Mouse (Mus musculus) embryonic facial prominence, embryonic 10.5 days (tissue): ENCODE data around the gene Pi4k2b. TPM values are rescaled to one million over a fixed set of nuclear protein-coding genes. Genes with fewer than 3 reads are reported as not detected.

ENCODE experiments used
- DNase-seq: peaks from one replicate; pipeline ENCODE4 v3.0.0-alpha.2; 2017; ENCODE audit warnings: low spot score
- H3K27ac ChIP-seq: fragments of 300-500 bp; sonication (generic); replicated peaks from 2 replicates; pipeline ENCODE4 v1.5.1; 2016; ENCODE audit warnings: mild to moderate bottlenecking
- H3K27me3 ChIP-seq: fragments of 300-500 bp; sonication (generic); replicated peaks from 2 replicates; pipeline ENCODE4 v1.6.1; 2016; ENCODE audit warnings: low read depth, mild to moderate bottlenecking; ENCODE audit not compliant: poor library complexity, severe bottlenecking
- H3K36me3 ChIP-seq: fragments of 300-500 bp; sonication (generic); replicated peaks from 2 replicates; pipeline ENCODE4 v1.6.1; 2016; ENCODE audit warnings: mild to moderate bottlenecking, moderate library complexity
- H3K4me1 ChIP-seq: fragments of 300-500 bp; sonication (generic); 2 replicates; pipeline ENCODE4 v1.6.1; 2016
- H3K4me3 ChIP-seq: fragments of 300-500 bp; sonication (generic); 2 replicates; pipeline ENCODE4 v1.5.1; 2016; ENCODE audit warnings: mild to moderate bottlenecking, moderate library complexity
- H3K9me3 ChIP-seq: fragments of 300-500 bp; sonication (generic); 2 replicates; pipeline ENCODE4 v1.6.1; 2016; ENCODE audit warnings: mild to moderate bottlenecking
- WGBS: fragments of 180-500 bp; shearing (Covaris S2); methylation state at CpG from one replicate; pipeline ENCODE4 v1.1.7; 2016; 5-methylcytosine and 5-hydroxymethylcytosine counted together
- polyA plus RNA-seq: library from polyadenylated mRNA; unstranded; fragments of >200 nt; fragmentation: Nextera tagmentation; extraction: Ambion mirVana; gene quantifications from 2 replicates; pipeline ENCODE4 v1.2.1, GENCODE M21; 2016

Pi4k2b gene
- polyA plus RNA-seq, 1 experiment from 2014 or later, result 16.5 TPM

- no peak overlapping the region for H3K27ac ChIP-seq
- 79% methylated on average over 2 of the region's 2 CpGs for WGBS
- no peak for DNase-seq
- peak overlapping the region; percentile 84 for H3K4me3 ChIP-seq
- peaks cover 26% of the 10 kb centered on the region for H3K36me3 ChIP-seq
- H3K9me3 ChIP-seq, result no peaks in the 10 kb centered on the region
- H3K27me3 ChIP-seq, result no peaks in the 10 kb centered on the region
- peaks cover 3% of the 10 kb centered on the region; the same call in 1 of the 2 replicates for H3K4me1 ChIP-seq
Observed at GRCm38 (mm10) chr5:52783957-52784356, 42.6 kb downstream of the Pi4k2b start.

- peaks cover 7% of the 10 kb centered on the region for H3K4me1 ChIP-seq
- 88% methylated on average over 7 of the region's 7 CpGs for WGBS
- H3K27me3 ChIP-seq, result no peaks in the 10 kb centered on the region
- no peak overlapping the region for H3K4me3 ChIP-seq
- H3K27ac ChIP-seq, result no peak overlapping the region
- H3K36me3 ChIP-seq, result peaks cover 41% of the 10 kb centered on the region
- H3K9me3 ChIP-seq, result no peaks in the 10 kb centered on the region
- DNase-seq, result no peak
Observed at GRCm38 (mm10) chr5:52786556-52787322, 45.4 kb downstream of the Pi4k2b start.

- DNase-seq, result no peak
- peaks cover 4% of the 10 kb centered on the region; the same call in 1 of the 2 replicates for H3K4me1 ChIP-seq
- H3K36me3 ChIP-seq, result peaks cover 54% of the 10 kb centered on the region
- no peaks in the 10 kb centered on the region for H3K27me3 ChIP-seq
- no peak overlapping the region for H3K27ac ChIP-seq
- no peak overlapping the region for H3K4me3 ChIP-seq
- WGBS, result 96% methylated on average over 9 of the region's 9 CpGs
- no peaks in the 10 kb centered on the region for H3K9me3 ChIP-seq
Observed at GRCm38 (mm10) chr5:52793230-52793629, 51.9 kb downstream of the Pi4k2b start.

GRCm38 (mm10) chr5:52794109-52794508 is 52.7 kb downstream of the Pi4k2b start:
- WGBS, result 93% methylated on average over 9 of the region's 9 CpGs

GRCm38 (mm10) chr5:52799274-52799985 is 58.1 kb downstream of the Pi4k2b start:
- Histone ChIP-seq H3K36me3 (peaks cover 72% of the 10 kb centered on the region), H3K27me3 (no peaks in the 10 kb centered on the region)
- 92% methylated on average over 12 of the region's 12 CpGs for WGBS

More at GRCm38 (mm10) chr5:52794109-52794508, 52.7 kb downstream of the Pi4k2b start:
- no peaks in the 10 kb centered on the region for H3K9me3 ChIP-seq
- H3K27me3 ChIP-seq, result no peaks in the 10 kb centered on the region
- no peak for DNase-seq
- H3K36me3 ChIP-seq, result peaks cover 56% of the 10 kb centered on the region
- H3K27ac ChIP-seq, result no peak overlapping the region
- H3K4me1 ChIP-seq, result peaks cover 4% of the 10 kb centered on the region; the same call in 1 of the 2 replicates
- H3K4me3 ChIP-seq, result no peak overlapping the region

GRCm38 (mm10) chr5:52805801-52806200 is 64.4 kb downstream of the Pi4k2b start:
- H3K9me3 ChIP-seq, result no peaks in the 10 kb centered on the region
- peaks cover 71% of the 10 kb centered on the region for H3K36me3 ChIP-seq
- WGBS, result 78% methylated on average over 4 of the region's 4 CpGs
- no peaks in the 10 kb centered on the region for H3K27me3 ChIP-seq
- no peak for DNase-seq
- no peak overlapping the region for H3K4me3 ChIP-seq
- peaks cover 6% of the 10 kb centered on the region; the same call in 1 of the 2 replicates for H3K4me1 ChIP-seq
- no peak overlapping the region for H3K27ac ChIP-seq

More at GRCm38 (mm10) chr5:52799274-52799985, 58.1 kb downstream of the Pi4k2b start:
- H3K9me3 ChIP-seq, result no peaks in the 10 kb centered on the region
- no peak for DNase-seq
- no peak overlapping the region for H3K4me3 ChIP-seq
- H3K4me1 ChIP-seq, result no peaks in the 10 kb centered on the region
- H3K27ac ChIP-seq, result no peak overlapping the region

- WGBS, result 84% methylated on average over 8 of the region's 8 CpGs
- H3K36me3 ChIP-seq, result peaks cover 75% of the 10 kb centered on the region
- no peak for DNase-seq
- H3K9me3 ChIP-seq, result no peaks in the 10 kb centered on the region
- H3K27ac ChIP-seq, result no peak overlapping the region
- H3K4me1 ChIP-seq, result peaks cover 6% of the 10 kb centered on the region; the same call in 1 of the 2 replicates
- no peak overlapping the region for H3K4me3 ChIP-seq
- H3K27me3 ChIP-seq, result no peaks in the 10 kb centered on the region
Observed at GRCm38 (mm10) chr5:52806349-52806748, 65.0 kb downstream of the Pi4k2b start.

- WGBS, result 83% methylated on average over 7 of the region's 7 CpGs
- no peak for DNase-seq
- Histone ChIP-seq H3K4me1 (peaks cover 6% of the 10 kb centered on the region; the same call in 1 of the 2 replicates), H3K9me3 (no peaks in the 10 kb centered on the region), H3K27ac (no peak overlapping the region), H3K27me3 (no peaks in the 10 kb centered on the region), H3K36me3 (peaks cover 72% of the 10 kb centered on the region), H3K4me3 (no peak overlapping the region)
Observed at GRCm38 (mm10) chr5:52807030-52807429, 65.7 kb downstream of the Pi4k2b start.

- 93% methylated on average over 6 of the region's 6 CpGs for WGBS
- Histone ChIP-seq H3K27ac (no peak overlapping the region), H3K4me3 (no peak overlapping the region), H3K27me3 (no peaks in the 10 kb centered on the region), H3K9me3 (no peaks in the 10 kb centered on the region), H3K4me1 (peaks cover 6% of the 10 kb centered on the region; the same call in 1 of the 2 replicates), H3K36me3 (peaks cover 68% of the 10 kb centered on the region)
- no peak for DNase-seq
Observed at GRCm38 (mm10) chr5:52810446-52810845, 69.1 kb downstream of the Pi4k2b start.

GRCm38 (mm10) chr5:52811056-52811455 is 69.7 kb downstream of the Pi4k2b start:
- Histone ChIP-seq H3K27me3 (no peaks in the 10 kb centered on the region), H3K27ac (no peak overlapping the region), H3K36me3 (peaks cover 63% of the 10 kb centered on the region), H3K4me3 (no peak overlapping the region), H3K9me3 (no peaks in the 10 kb centered on the region), H3K4me1 (peaks cover 3% of the 10 kb centered on the region; the same call in 1 of the 2 replicates)
- DNase-seq, result no peak
- WGBS, result 93% methylated on average over 14 of the region's 14 CpGs

GRCm38 (mm10) chr5:52812456-52812855 is 71.1 kb downstream of the Pi4k2b start:
- 94% methylated on average over 10 of the region's 10 CpGs for WGBS
- Histone ChIP-seq H3K27ac (no peak overlapping the region), H3K9me3 (no peaks in the 10 kb centered on the region), H3K27me3 (no peaks in the 10 kb centered on the region), H3K36me3 (peaks cover 72% of the 10 kb centered on the region), H3K4me1 (0 out of 2 replicates have a peak, but pooled peaks cover under 1% of the 10 kb centered on the region), H3K4me3 (no peak overlapping the region)
- DNase-seq, result no peak

GRCm38 (mm10) chr5:52813312-52813711 is 71.9 kb downstream of the Pi4k2b start:
- no peak for DNase-seq
- Histone ChIP-seq H3K36me3 (peaks cover 65% of the 10 kb centered on the region), H3K4me3 (no peak overlapping the region), H3K27me3 (no peaks in the 10 kb centered on the region), H3K27ac (no peak overlapping the region), H3K9me3 (no peaks in the 10 kb centered on the region), H3K4me1 (no peaks in the 10 kb centered on the region)
- WGBS, result 88% methylated on average over 7 of the region's 7 CpGs
